Mouse (Mus musculus) right cerebral cortex, adult 18-20 months (tissue): ENCODE measurements around the gene Letm1.

Experiments
- DNase-seq: peaks from one replicate; pipeline ENCODE4 v3.0.0; 2022; ENCODE audit warnings: mixed read lengths

The Letm1 gene

DNA sequence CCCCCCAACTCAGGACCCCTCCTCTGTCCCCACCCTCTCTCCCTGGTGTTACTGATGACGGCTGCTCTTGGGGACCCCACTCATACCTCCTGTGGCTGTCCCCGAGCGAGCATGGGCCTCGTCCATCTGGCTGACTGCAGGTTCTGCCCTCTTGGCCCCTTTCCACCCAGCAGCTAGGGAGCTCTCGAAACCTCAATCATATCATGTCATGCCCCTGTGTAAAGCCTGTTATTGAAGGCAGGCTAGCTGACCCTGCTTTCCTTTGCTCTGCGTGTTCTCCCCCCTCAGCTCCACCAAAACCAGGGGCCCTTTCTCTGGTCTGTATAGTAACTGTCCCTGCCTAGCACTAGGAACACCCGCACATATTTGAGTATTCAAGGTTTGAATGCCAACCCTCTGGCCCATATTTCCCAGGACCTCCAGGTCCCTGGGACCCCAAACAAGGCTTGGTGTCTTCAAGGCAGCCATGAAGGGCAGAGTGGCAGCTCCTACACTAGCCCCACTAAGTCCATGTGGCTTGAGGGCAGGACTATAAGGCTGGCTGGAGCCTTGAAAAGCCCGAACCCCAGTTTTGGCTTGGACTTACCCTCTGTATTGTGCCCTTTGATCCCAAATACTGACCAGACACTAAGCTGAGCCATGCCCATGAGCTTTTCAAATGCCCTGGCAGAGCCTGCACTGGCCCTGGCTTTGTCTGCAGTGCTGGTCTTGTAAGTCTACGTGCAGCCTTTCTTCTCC lies 76.8 kb downstream of the Letm1 start:
- peak; percentile 33 for DNase-seq

DNA sequence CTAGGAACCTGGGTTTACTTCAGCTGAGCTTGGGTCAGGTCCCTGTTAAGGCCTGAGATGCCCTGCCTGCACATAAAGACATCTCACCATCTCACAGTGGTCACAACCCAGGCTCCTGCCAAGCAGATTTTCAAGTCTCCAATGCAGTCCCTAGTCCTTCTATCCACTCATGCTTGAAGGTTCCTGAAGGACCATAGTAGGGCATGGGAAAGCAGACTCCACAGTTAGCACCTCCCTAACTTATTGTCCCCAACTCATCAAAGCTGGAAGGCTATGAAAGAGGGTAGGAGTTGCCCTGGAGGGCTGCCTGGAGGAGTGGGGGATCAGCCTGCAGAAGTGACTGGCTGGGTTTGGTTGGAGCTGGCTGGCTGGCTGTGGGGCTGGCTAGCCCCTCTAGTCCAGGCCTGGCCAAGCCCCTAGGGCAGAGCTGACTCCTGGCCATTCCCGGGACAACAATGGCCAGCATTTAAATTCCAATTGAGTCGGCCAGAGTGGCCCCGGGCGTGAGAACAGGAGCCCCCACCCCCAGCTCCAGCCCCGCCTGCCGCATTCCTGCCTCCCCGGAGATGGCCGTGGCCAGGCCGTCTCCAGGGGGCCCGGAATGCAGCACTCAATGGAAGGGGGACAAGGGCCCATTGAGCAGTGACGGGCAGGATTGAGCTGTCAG lies 77.5 kb downstream of the Letm1 start:
- DNase-seq, result peak; percentile 53

DNA sequence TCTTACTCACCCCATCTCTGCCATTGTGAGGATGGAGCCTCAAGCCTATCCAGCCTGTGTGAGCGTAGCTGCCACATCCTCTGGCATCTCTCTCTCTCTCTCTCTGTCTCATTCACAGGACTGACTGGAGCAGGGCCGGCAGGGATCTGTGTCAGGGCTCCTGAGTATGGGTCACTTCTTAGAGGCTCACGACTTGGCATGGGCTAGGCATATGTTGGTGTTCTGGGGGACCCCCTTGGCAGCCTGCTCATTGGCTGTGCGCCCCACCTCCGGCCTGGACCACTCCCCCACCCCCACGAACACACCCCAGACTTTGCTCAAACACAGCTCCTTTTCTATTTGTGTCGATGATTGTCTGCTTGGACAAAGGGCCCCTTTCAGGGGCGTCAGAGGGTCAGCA lies 78.6 kb downstream of the Letm1 start:
- DNase-seq, result no peak

DNA sequence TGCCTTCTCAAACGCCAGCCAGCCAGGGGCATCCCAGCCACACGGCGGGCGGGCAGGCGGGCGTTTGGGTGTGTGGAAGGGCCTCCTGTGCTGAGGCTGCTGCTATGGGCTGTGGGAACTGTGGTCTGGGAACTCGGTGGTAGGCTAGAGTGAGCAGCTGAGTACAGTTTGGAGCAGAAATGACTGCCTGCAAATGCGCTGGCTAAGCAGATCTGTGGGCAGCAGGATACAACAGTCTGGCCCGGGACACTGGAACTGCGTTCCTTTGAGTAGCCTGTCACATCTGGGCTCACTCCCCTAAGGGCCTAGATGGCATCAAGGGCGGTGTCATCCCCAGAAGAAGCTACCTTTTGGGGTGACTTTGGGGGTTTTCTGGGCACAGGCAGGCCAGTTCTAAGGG lies 80.8 kb downstream of the Letm1 start:
- no peak for DNase-seq

DNA sequence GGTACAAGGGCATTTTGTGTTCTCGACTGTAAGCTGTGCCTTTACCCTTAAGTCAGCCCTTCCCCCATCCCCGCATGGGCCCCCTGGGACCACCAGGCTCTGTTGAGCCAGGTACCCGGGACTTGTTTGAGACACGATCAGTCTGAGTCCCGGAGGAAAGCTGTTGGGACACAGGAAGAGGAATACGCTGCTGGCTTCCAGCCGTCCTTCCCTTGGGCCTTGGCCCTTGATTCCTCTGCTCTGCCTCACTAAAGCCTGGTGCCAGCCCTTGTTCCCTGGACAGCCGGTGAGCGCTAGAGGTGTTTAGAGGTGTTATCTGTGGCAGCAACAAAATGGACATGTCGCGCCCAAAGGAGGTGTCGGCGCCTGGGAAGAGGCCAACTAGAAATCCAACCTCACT lies 82.6 kb downstream of the Letm1 start:
- no peak for DNase-seq

DNA sequence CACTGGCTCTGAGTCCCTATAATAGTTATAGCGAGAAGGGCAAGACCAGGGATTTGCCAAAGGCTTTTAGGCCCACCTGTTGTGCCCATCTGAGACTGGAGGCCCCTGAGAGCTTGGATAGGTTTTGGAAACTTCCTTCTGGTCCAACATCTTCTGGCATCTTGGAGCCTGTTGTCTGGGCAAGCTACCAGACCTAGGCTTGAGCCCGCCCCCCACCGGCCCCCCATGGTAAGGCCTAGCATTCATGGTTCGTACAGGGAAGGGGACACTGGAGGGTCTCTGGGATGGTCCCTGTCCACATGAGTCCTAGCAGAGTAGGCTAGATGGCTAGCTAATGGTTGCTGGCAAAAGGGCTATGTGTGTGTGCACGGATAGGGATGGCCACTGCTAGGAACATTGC lies 83.9 kb downstream of the Letm1 start:
- no peak for DNase-seq

DNA sequence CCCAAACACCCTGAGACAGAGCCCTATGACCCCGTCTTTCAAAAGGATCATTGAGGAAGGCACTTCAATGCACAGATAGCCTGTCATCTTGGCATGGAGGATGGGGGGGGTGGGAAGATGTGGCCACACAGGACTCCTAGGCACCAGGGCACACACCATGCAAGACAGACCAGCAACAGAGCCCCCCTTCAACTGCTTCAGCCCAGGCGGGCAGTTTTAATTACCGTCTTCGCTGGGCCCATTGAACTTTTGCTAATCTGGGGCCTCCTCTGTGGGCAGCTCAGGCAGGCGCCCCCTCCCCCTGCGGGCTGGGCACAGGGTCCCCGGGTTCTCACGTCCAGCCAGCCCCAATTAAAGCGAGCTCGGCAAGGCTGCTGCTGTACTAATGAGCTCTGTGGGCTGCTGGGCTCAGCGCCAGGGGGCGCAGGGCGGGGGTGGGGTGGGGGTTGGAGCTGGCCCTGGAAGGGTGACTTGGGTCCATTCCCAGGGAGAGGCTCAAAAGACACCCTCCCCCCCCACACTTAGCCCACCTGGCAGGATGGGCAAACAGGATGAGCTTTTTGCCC lies 84.6 kb downstream of the Letm1 start:
- peak; percentile 60 for DNase-seq

DNA sequence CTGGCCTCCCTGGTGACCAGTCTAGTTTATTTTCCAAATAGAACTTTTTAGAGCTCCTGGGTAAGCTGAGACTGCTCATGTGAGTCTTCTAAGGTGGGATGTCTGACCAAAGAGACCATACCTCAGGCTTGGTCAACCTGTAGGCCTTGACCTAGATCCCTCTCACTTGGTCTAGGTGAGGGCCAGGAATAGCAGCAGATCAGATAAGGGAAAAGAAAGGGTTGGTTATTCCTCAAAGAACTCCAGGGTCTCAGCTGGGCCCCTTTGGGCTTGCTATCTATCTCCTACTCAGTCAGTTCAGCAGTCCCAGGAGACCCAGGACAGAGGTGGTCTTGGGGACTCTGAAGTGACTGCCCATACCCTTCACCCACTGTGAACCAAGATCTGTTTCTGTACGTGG lies 85.1 kb downstream of the Letm1 start:
- no peak for DNase-seq

DNA sequence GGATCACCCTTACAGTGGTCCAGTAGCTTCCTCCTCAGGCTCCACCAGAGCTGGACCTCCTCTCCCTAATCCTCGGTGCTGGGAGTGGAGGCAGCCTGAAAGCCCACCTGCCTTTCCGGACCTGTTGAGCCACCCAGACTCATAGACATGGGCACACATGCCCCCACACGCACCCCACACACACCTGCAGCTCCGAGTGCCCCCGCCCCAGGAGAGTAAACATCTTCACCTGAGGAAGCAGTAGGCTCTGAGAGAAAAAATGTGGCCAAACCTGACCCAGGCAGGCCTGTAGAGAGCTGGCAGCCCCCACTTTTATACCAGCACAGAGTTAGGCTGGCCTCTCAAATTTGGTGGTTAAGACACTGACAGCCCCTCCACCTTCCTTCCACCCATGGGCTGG lies 86.2 kb downstream of the Letm1 start:
- DNase-seq, result no peak

DNA sequence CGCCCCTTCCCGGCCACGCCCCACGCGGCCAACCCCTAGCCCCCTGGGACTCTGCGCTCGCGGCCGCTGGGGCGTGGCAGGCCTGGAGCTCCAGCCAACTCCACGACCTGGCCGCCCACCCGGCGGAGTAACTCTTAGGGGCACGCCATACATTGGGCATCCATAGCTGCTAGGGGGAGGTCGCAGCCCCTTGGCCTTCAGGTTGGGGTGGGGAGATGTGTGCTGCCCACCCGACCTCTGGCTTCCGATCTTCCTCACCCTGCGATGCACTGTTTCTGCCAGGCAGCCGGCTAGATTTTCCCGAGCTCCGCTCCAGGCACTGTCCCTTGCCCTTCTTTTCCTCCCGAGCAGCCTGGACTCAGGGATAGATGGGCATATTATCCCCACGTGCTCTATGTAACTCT lies 86.9 kb downstream of the Letm1 start:
- DNase-seq, result no peak

DNA sequence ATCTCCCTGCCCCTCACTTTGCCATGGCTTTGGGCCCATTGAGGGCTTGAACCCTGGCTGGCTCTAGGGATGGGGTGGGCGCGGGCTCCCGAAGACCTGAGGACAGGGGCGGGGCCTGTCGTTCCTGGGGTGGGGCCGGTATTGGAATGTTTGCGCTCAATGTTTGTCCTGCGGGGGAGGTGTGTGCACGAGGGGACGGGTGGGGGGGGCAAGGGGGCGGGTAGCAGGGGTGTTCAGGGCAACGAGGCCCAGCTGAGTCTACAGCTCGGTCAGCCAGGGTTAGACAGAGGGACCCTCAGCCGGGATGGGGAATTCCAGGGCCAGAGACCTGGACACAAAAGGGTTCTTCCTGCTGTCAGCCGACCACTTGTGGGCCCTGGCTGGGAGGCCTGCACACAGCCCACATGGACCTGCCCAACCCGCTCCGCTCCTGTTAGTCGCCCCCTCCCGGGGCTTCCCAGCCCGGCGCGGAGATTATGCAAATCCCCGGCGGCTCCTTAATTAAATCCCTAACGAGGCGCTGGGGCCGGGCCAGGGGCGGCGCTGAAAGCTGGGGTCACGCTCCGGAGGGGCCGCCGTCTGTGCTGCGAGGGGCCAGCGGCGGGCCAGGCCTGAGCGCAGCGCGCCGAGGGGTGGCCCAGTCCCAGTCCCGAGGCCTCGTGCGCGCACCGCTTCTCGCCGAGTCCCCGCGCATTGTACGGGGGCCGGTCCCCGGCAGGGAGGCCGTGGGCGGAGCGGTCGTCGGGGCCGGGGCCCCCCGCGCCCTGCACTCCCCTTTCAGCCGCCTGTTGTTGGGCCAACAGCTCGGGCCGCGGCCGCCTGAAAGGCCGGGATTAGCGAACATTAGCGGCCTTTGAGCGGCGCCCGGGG lies 87.5 kb downstream of the Letm1 start:
- DNase-seq, result peak; percentile 44

DNA sequence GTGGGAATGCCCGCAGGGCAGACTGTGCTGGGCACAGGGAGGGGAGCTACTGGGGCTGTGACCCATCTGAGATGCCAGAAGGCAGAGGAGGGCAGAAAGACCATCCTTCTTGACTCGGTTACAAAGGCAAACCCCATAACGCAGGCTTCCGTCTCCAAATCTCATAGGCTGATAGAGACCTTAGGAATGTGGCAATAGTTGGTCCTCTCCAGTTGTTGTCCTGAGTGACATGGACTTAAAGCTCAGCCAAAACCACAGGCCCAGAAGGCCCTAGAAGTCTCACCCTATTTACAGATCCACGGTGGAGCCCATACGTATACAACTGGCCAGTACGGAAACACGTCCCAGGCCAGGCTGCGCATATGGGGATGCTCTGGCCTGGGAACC lies 88.2 kb downstream of the Letm1 start:
- DNase-seq, result no peak

DNA sequence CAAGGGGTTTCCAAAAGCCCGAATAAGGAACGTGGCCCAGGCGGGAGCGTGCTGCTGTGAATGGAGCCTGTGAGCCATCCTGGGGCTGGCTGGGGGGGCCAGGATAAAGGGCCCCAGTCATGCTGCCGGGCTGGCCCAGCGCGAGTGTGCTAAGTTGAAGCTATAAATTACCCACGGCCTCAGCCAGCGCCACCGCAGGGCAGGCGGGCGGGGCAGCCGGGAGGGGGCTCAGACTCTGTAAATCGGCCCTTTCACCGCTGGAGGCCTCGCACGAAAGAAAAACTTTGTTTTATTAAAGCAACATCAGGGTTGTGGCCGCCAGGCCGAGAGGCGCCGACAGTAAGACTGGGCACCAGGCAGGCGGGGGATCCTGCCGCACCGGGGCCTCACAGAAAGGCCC lies 90.2 kb downstream of the Letm1 start:
- no peak for DNase-seq

DNA sequence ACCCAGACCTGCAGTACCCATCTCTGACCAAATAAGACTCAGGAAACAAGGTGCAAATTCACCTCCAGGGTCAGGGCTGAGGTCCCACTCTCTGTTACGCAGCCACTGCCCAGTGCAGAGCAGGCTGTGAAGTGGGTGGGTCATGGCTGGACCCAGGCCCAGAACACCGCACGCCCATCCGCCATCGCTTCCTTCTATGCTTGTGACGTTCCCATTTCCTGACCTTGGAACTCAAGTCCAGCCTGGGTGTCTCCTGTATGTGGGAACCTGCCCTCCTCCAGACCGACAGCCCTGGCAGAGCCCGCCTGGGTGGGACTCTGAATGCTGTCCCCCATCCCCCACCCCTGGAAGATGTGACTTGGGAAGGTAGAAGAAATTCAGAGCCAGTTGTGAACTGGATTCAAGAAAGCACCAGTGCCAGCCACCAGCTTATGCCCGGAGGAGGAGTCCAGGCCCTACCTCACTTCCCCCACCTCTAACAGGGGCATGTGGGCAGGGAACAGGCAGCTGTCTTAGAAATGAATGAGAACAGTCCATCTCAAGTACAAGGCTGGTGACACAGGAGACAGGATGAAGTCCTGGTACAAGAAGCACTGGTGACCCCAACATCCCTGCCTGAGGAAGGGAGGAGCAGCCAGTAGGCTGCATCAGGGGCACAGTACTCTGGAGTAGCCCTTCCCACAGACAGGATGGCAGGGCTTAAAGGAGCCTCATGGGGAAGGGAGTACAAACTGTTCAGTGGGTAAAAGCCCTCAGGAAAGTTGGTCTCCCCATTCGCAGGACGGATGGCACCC lies 92.6 kb downstream of the Letm1 start:
- no peak for DNase-seq
